Mouse (Mus musculus) megakaryocyte, embryonic 14.5 days (primary cell): ENCODE measurements at regions not wholly inside any gene's neighbourhood (a gene's known extent, or its start where the extent isn't known, plus 50 kb on each side); places are given as distances from the start of the nearest gene placed in this dataset.

Source experiments
- FLI1 ChIP-seq: IDR thresholded peaks from 2 replicates; pipeline ENCODE4 v1.6.1; 2012; ENCODE audit warnings: low read length, inconsistent platforms, mixed read lengths
- GATA1 ChIP-seq: IDR thresholded peaks from 3 replicates; pipeline ENCODE4 v1.6.1; 2012; ENCODE audit warnings: mixed read lengths, low read length, inconsistent platforms, borderline replicate concordance

DNA sequence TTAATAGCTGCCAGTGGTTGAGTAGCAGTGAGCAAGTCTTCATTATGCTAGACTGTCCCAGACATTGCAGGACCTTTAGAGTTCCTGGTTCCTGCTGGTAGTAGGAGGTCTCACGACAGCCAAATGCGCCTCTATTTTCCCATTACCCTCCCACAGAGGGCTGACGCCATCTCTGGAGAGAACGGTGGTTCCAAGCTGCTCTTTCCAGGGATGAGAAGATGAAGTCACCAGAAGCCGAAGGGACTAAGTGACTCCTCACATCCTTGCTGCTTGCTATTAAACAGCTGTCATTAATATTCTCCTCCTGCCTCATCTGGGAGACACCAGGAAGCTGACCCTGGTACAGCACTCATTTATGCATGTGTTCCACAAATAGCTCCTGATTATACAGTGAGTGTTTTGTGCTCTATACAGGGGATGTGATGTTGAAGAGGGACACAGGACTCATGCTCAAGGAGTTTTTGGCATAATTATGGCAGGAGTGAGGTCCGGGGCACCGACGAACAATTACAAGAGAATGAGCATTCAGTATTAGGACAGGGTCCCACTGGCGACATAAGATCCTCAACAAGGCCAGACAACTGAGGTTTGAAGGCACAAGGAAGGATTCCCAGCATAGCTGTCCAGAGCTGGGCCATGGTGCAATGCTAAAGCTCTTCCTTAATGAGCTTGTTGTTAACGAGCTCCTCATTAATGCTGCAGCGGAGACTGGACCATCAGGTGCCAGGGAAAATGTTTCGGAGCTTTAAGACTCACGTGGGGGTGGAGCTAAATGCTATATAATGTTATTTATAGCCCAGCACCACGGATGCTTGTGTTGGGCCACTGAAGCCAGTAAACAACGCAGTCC lies 145.6 kb downstream of the Kit start:
- TF ChIP-seq GATA1 (no peak), FLI1 (no peak)
